Mouse (Mus musculus): ENCODE results near the gene Rbm34.

- TF ChIP-seq CTCF (IDR thresholded peaks at IDR 0.05; ENCODE audit: low read depth, low read length) (no peak), POLR2A (IDR thresholded peaks at IDR 0.05; ENCODE audit: insufficient read depth, low read length) (no peak)
These were observed 9.2 kb upstream of the Rbm34 start for GRCm38 (mm10) chr8:126980046-126980445.

All from ES-Bruce4 (cell line).